Comparison of ENCODE assay signal across 10 mouse cellular contexts in the genomic region with DNA sequence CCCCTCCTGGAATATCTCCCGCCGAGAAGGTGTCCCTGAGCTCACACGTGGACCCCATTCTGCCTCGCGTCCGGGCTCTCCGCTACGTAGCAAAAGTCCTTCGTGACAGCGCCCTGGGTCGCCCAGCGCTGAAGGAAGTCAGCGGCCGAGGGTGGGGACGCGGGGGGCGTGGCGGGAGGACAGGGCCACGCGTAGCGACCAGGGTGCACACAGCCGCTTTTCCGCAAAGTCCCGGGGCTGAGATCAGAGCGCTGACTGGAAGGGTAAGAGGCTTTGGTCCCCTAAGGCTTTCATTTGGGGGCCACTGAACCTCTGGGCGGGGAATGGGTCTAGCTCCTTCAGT. TPM values are rescaled to one million over a fixed set of nuclear protein-coding genes. Genes with fewer than 3 reads are reported as not detected.
DNase-seq lines count a peak whose midpoint lies in the region; ATAC-seq and TF ChIP-seq lines count a peak whose summit lies in the region.
"Had no signal": no experiment of that assay in that cellular context is flagged by ENCODE, and none has a peak within 500 bp of the region (broad histone marks: within the 10 kb centered on the region; RNA-seq: fewer than 3 reads in every experiment).

No protein-coding gene starts in this region.

- no peaks in the 10 kb centered on the region for H3K9me3 ChIP-seq in forebrain, embryonic 13.5 days (replicated peaks)
- 0 out of 2 replicates have a peak, but pooled peaks cover 4% of the 10 kb centered on the region for H3K9me3 ChIP-seq in limb, embryonic 14.5 days (ENCODE audit: control insufficient read depth, low read length)
- no peaks in the 10 kb centered on the region for H3K9me3 ChIP-seq in midbrain, embryonic 12.5 days
- H3K9me3 ChIP-seq in stomach, embryonic 15.5 days, result no peaks in the 10 kb centered on the region
- H3K9me3 ChIP-seq: G1E had no signal

- H3K27ac ChIP-seq in left cerebral cortex, adult 2 months, result no peak overlapping the region
- no peak overlapping the region for H3K27ac ChIP-seq in forebrain, embryonic 13.5 days
- no peak overlapping the region for H3K27ac ChIP-seq in limb, embryonic 14.5 days (replicated peaks; ENCODE audit: low read depth, low read length)
- no peak overlapping the region for H3K27ac ChIP-seq in midbrain, embryonic 12.5 days (replicated peaks)
- no peak overlapping the region for H3K27ac ChIP-seq in stomach, embryonic 15.5 days

- WGBS in forebrain, embryonic 13.5 days, result 1% methylated on average over 26 of the region's 26 CpGs
- WGBS in limb, embryonic 14.5 days, result under 1% methylated on average over 21 of the region's 26 CpGs
- 1% methylated on average over 26 of the region's 26 CpGs for WGBS in midbrain, embryonic 12.5 days
- 1% methylated on average over 26 of the region's 26 CpGs for WGBS in stomach, embryonic 15.5 days

- peaks cover 34% of the 10 kb centered on the region for H3K27me3 ChIP-seq in forebrain, embryonic 13.5 days
- 0 out of 2 replicates have a peak, but pooled peaks cover 4% of the 10 kb centered on the region for H3K27me3 ChIP-seq in limb, embryonic 14.5 days (ENCODE audit: control insufficient read depth, insufficient read depth, low read length)
- H3K27me3 ChIP-seq in midbrain, embryonic 12.5 days, result peaks cover 53% of the 10 kb centered on the region
- H3K27me3 ChIP-seq in stomach, embryonic 15.5 days (replicated peaks), result 0 out of 2 replicates have a peak, but pooled peaks cover 7% of the 10 kb centered on the region

- H3K36me3 ChIP-seq in forebrain, embryonic 13.5 days (ENCODE audit: poor library complexity, severe bottlenecking), result no peaks in the 10 kb centered on the region
- no peaks in the 10 kb centered on the region for H3K36me3 ChIP-seq in limb, embryonic 14.5 days (ENCODE audit: control insufficient read depth, insufficient read depth, low read length)
- no peaks in the 10 kb centered on the region for H3K36me3 ChIP-seq in midbrain, embryonic 12.5 days
- H3K36me3 ChIP-seq in stomach, embryonic 15.5 days, result no peaks in the 10 kb centered on the region
- H3K36me3 ChIP-seq: G1E had no signal

- DNase-seq in left cerebral cortex, adult 2 months (ENCODE audit: extremely low spot score in 1 of 2, low spot score in 2 of 2), result no peak
- no peak for DNase-seq in left cerebral cortex, adult 11 months (ENCODE audit: low spot score)
- DNase-seq in limb, embryonic 14.5 days (ENCODE audit: low spot score), result no peak

- H3K4me1 ChIP-seq in forebrain, embryonic 13.5 days, result peaks cover 12% of the 10 kb centered on the region
- peaks cover 8% of the 10 kb centered on the region; the same call in 1 of the 2 replicates for H3K4me1 ChIP-seq in limb, embryonic 14.5 days (ENCODE audit: control insufficient read depth, insufficient read depth, low read length)
- peaks cover 15% of the 10 kb centered on the region for H3K4me1 ChIP-seq in midbrain, embryonic 12.5 days
- 0 out of 2 replicates have a peak, but pooled peaks cover 3% of the 10 kb centered on the region for H3K4me1 ChIP-seq in stomach, embryonic 15.5 days

- TF ChIP-seq CTCF in left cerebral cortex, adult 2 months (IDR thresholded peaks at IDR 0.05), result no peak

- H3K4me2 ChIP-seq in forebrain, embryonic 13.5 days, result peak overlapping the region; percentile 91
- H3K4me2 ChIP-seq in limb, embryonic 14.5 days (replicated peaks; ENCODE audit: low read depth, low read length, severe bottlenecking), result peak overlapping the region; percentile 98
- peak overlapping the region; percentile 82 for H3K4me2 ChIP-seq in midbrain, embryonic 12.5 days (replicated peaks)
- peak overlapping the region; percentile 94 for H3K4me2 ChIP-seq in stomach, embryonic 15.5 days

- H3K4me3 ChIP-seq in left cerebral cortex, adult 2 months, result peak overlapping the region; percentile 36
- peak overlapping the region; percentile 41 for H3K4me3 ChIP-seq in forebrain, embryonic 13.5 days
- H3K4me3 ChIP-seq in limb, embryonic 14.5 days (replicated peaks; ENCODE audit: low read length), result peak overlapping the region; percentile 45
- H3K4me3 ChIP-seq in midbrain, embryonic 12.5 days, result peak overlapping the region; percentile 44
- H3K4me3 ChIP-seq in stomach, embryonic 15.5 days (replicated peaks), result peak overlapping the region; percentile 46

- ATAC-seq in forebrain, embryonic 13.5 days, result 0 out of 2 replicates have a peak, but pooled peaks have one; percentile 41
- ATAC-seq in hematopoietic stem cell, adult 5-6 weeks (replicated peaks in 1 of 2; ENCODE audit: insufficient read depth in 1 of 2, low FRiP score in 2 of 2, low TSS enrichment in 1 of 2, low read depth in 1 of 2, poor library complexity in 2 of 2, severe bottlenecking in 2 of 2), result peak; percentile 69 to 72
- ATAC-seq in limb, embryonic 14.5 days (ENCODE audit: low FRiP score, low read depth), result peak; percentile 36; the same call in 1 of the 2 replicates
- peak; percentile 63 for ATAC-seq in midbrain, embryonic 12.5 days (ENCODE audit: low FRiP score, low read depth)
- ATAC-seq in stomach, embryonic 15.5 days (ENCODE audit: insufficient read depth, low FRiP score, low read depth), result peak; percentile 80
- no peak for ATAC-seq in cerebellum, adult (ENCODE audit: insufficient number of reproducible peaks, low FRiP score, low TSS enrichment)

- H3K9ac ChIP-seq in forebrain, embryonic 13.5 days, result peak overlapping the region; percentile 55
- H3K9ac ChIP-seq in limb, embryonic 14.5 days (ENCODE audit: low read depth, low read length, severe bottlenecking), result peak overlapping the region; percentile 56
- peak overlapping the region; percentile 56 for H3K9ac ChIP-seq in midbrain, embryonic 12.5 days (replicated peaks)
- no peak overlapping the region for H3K9ac ChIP-seq in stomach, embryonic 15.5 days

- no peak for TF ChIP-seq POLR2A in limb, embryonic 14.5 days (IDR thresholded peaks at IDR 0.05; ENCODE audit: borderline replicate concordance, extremely low read depth, insufficient read depth, insufficient read length)

- intact Hi-C loops in left cerebral cortex, adult 2 months (cut with DNase I), result no loop called here

RNA-seq across cellular contexts. Expression of a gene that starts 0.4 kb away (rescaled TPM):
- total RNA-seq in left cerebral cortex, adult 2 months (2021), result not detected
- polyA plus RNA-seq in forebrain, embryonic 13.5 days (2015; fragmentation: Nextera tagmentation; extraction: Ambion mirVana), result 0.28 and 0.57 TPM in 2 replicates
- total RNA-seq in hematopoietic stem cell, adult 5-6 weeks (2017), result 27.8 and 45.0 TPM in 2 replicates
- 3.5 and 3.6 TPM in 2 replicates for polyA plus RNA-seq in limb, embryonic 14.5 days (2012; rRNA removed)
- 1.5 and 2.0 TPM in 2 replicates for polyA plus RNA-seq in limb, embryonic 14.5 days (2014; fragmentation: Nextera tagmentation; extraction: Ambion mirVana)
- 0.24 and 0.26 TPM in 2 replicates for polyA plus RNA-seq in midbrain, embryonic 12.5 days (2016; fragmentation: Nextera tagmentation; extraction: Ambion mirVana)
- polyA plus RNA-seq in stomach, embryonic 15.5 days (2015; fragmentation: Nextera tagmentation; extraction: Ambion mirVana), result 2.3 and 2.9 TPM in 2 replicates
- polyA plus RNA-seq: G1E had no signal

RNA-seq across cellular contexts. Expression of a gene that starts 32.8 kb away (rescaled TPM):
- total RNA-seq in left cerebral cortex, adult 2 months (2021), result not detected
- polyA plus RNA-seq in forebrain, embryonic 13.5 days (2015; fragmentation: Nextera tagmentation; extraction: Ambion mirVana), result 0.59 and 0.74 TPM in 2 replicates
- 4.3 and 6.9 TPM in 2 replicates for total RNA-seq in hematopoietic stem cell, adult 5-6 weeks (2017)
- polyA plus RNA-seq in limb, embryonic 14.5 days (2012; rRNA removed), result 1.9 and 2.0 TPM in 2 replicates
- polyA plus RNA-seq in limb, embryonic 14.5 days (2014; fragmentation: Nextera tagmentation; extraction: Ambion mirVana), result 1.9 and 2.1 TPM in 2 replicates
- polyA plus RNA-seq in midbrain, embryonic 12.5 days (2016; fragmentation: Nextera tagmentation; extraction: Ambion mirVana), result 1.9 and 2.5 TPM in 2 replicates
- polyA plus RNA-seq in stomach, embryonic 15.5 days (2015; fragmentation: Nextera tagmentation; extraction: Ambion mirVana), result 4.4 and 8.5 TPM in 2 replicates
- total RNA-seq: G1E; left cerebral cortex, postnatal 10 days had no signal
- polyA plus RNA-seq: G1E had no signal

RNA-seq across cellular contexts. Expression of a gene that starts 42.1 kb away (rescaled TPM):
- under 1 TPM; 0.21 to 0.25 TPM for total RNA-seq in left cerebral cortex, adult 2 months (2021)
- 0.81 and 0.89 TPM in 2 replicates for polyA plus RNA-seq in forebrain, embryonic 13.5 days (2015; fragmentation: Nextera tagmentation; extraction: Ambion mirVana)
- not detected in 2 replicates for total RNA-seq in hematopoietic stem cell, adult 5-6 weeks (2017)
- polyA plus RNA-seq in limb, embryonic 14.5 days (2012; rRNA removed), result 0.03 and 0.20 TPM in 2 replicates
- not detected in 2 replicates for polyA plus RNA-seq in limb, embryonic 14.5 days (2014; fragmentation: Nextera tagmentation; extraction: Ambion mirVana)
- polyA plus RNA-seq in midbrain, embryonic 12.5 days (2016; fragmentation: Nextera tagmentation; extraction: Ambion mirVana), result 0.18 and 0.34 TPM in 2 replicates
- 0.18 TPM in 2 replicates for polyA plus RNA-seq in stomach, embryonic 15.5 days (2015; fragmentation: Nextera tagmentation; extraction: Ambion mirVana)
- total RNA-seq: G1E had no signal
- polyA plus RNA-seq: G1E had no signal
